Mouse (Mus musculus) midbrain, embryonic 14.5 days (tissue): Measurements from ENCODE around the gene Cdh13. TPM values are rescaled to one million over a fixed set of nuclear protein-coding genes. Genes with fewer than 3 reads are reported as not detected.
"Not testable (repeated sequence)": the region's sequence is repeated elsewhere in the genome, so short reads cannot be mapped to it uniquely, and the experiment has no call there.

Experiments used
- ATAC-seq: fragments of 200-750 bp; cut with Nextera tagmentation; 2 replicates; pipeline ENCODE4 v1.8.0; 2017; ENCODE audit warnings: moderate number of reproducible peaks, moderate library complexity; ENCODE audit not compliant: low FRiP score, low TSS enrichment
- DNase-seq: peaks from one replicate; pipeline ENCODE4 v3.0.0-alpha.2; 2015
- H3K27ac ChIP-seq: fragments of 300-500 bp; sonication (generic); replicated peaks from 2 replicates; pipeline ENCODE4 v1.5.1; 2014; ENCODE audit warnings: mild to moderate bottlenecking, low read depth, low read length, moderate library complexity
- H3K27me3 ChIP-seq: fragments of 300-500 bp; sonication (generic); 2 replicates; pipeline ENCODE4 v1.6.1; 2014; ENCODE audit warnings: low read length, control low read depth, mixed read lengths; ENCODE audit not compliant: control insufficient read depth, insufficient read depth
- H3K36me3 ChIP-seq: fragments of 300-500 bp; sonication (generic); 2 replicates; pipeline ENCODE4 v1.6.1; 2014; ENCODE audit warnings: low read length, control low read depth; ENCODE audit not compliant: control insufficient read depth, insufficient read depth
- H3K4me1 ChIP-seq: fragments of 300-500 bp; sonication (generic); 2 replicates; pipeline ENCODE4 v1.6.1; 2014; ENCODE audit warnings: mild to moderate bottlenecking, antibody characterized with exemption, low read length, control low read depth; ENCODE audit not compliant: control insufficient read depth, insufficient read depth
- H3K4me2 ChIP-seq: fragments of 300-500 bp; sonication (generic); 2 replicates; pipeline ENCODE4 v1.6.1; 2014; ENCODE audit warnings: mild to moderate bottlenecking, low read length, moderate library complexity
- H3K4me3 ChIP-seq: fragments of 300-500 bp; sonication (generic); replicated peaks from 2 replicates; pipeline ENCODE4 v1.5.1; 2014; ENCODE audit warnings: low read depth, low read length
- H3K9ac ChIP-seq: fragments of 300-500 bp; sonication (generic); replicated peaks from 2 replicates; pipeline ENCODE4 v1.6.1; 2014; ENCODE audit warnings: mild to moderate bottlenecking, low read length, moderate library complexity
- H3K9me3 ChIP-seq: fragments of 300-500 bp; sonication (generic); 2 replicates; pipeline ENCODE4 v1.6.1; 2016; ENCODE audit warnings: low read length, control low read depth, mixed read lengths; ENCODE audit not compliant: control insufficient read depth
- WGBS: fragments of 180-500 bp; shearing (Covaris S2); extraction: QIAGEN DNeasy Blood & Tissue Kit; methylation state at CpG from one replicate; pipeline ENCODE4 v1.1.7; 2014; 5-methylcytosine and 5-hydroxymethylcytosine counted together
- polyA plus RNA-seq: library from polyadenylated mRNA; unstranded; fragments of >200 nt; fragmentation: Nextera tagmentation; extraction: Ambion mirVana; gene quantifications from 2 replicates; pipeline ENCODE4 v1.2.1, GENCODE M21; 2014

Gene Cdh13
- polyA plus RNA-seq, 1 experiment from 2014 or later, result 143 TPM

DNA sequence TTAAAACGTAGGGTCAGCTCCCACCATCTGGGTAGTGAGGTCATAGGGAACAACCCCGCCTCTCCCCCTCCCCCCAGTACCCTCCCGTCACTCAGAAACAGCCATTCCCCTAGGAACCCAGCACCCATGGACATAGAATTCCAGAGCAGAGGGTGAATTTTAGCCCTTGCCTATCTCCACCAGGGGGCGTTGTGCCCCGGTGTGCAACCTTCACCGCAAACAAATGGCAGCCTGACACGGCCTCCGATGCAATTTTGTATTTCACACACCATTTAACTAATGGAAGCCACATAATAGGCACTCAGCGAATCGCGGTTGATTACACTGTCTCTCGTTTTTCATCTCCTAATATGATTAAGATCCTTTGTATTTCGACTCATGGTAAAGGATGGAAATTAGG is 461.5 kb downstream of the Cdh13 start:
- H3K4me3 ChIP-seq, result no peak overlapping the region
- 88% methylated on average over 13 of the region's 13 CpGs for WGBS
- H3K36me3 ChIP-seq, result no peaks in the 10 kb centered on the region
- H3K9ac ChIP-seq, result no peak overlapping the region
- H3K4me2 ChIP-seq, result no peak overlapping the region
- H3K27ac ChIP-seq, result no peak overlapping the region
- no peaks in the 10 kb centered on the region for H3K4me1 ChIP-seq
- H3K27me3 ChIP-seq, result no peaks in the 10 kb centered on the region
- DNase-seq, result no peak
- ATAC-seq, result no peak
- no peaks in the 10 kb centered on the region for H3K9me3 ChIP-seq

- no peak overlapping the region for H3K4me2 ChIP-seq
- H3K9ac ChIP-seq, result no peak overlapping the region
- no peaks in the 10 kb centered on the region for H3K27me3 ChIP-seq
- no peaks in the 10 kb centered on the region for H3K9me3 ChIP-seq
- no peak overlapping the region for H3K4me3 ChIP-seq
- DNase-seq (peak; percentile 71), ATAC-seq (no peak; the same call in 1 of the 2 replicates)
- WGBS, result 52% methylated on average over 21 of the region's 21 CpGs
- no peaks in the 10 kb centered on the region for H3K4me1 ChIP-seq
- peak overlapping the region; percentile 49; the same call in 1 of the 2 replicates for H3K27ac ChIP-seq
- H3K36me3 ChIP-seq, result no peaks in the 10 kb centered on the region
Measured at GRCm38 (mm10) chr8:118748041-118748604, 464.6 kb downstream of the Cdh13 start.

- Histone ChIP-seq H3K27ac (no peak overlapping the region), H3K4me2 (no peak overlapping the region), H3K9me3 (no peaks in the 10 kb centered on the region), H3K27me3 (no peaks in the 10 kb centered on the region), H3K4me3 (no peak overlapping the region), H3K36me3 (no peaks in the 10 kb centered on the region), H3K4me1 (no peaks in the 10 kb centered on the region), H3K9ac (no peak overlapping the region)
- no peak for ATAC-seq
- DNase-seq, result no peak
- 96% methylated on average over 3 of the region's 3 CpGs for WGBS
Measured at GRCm38 (mm10) chr8:118749191-118749590, 465.7 kb downstream of the Cdh13 start.

DNA sequence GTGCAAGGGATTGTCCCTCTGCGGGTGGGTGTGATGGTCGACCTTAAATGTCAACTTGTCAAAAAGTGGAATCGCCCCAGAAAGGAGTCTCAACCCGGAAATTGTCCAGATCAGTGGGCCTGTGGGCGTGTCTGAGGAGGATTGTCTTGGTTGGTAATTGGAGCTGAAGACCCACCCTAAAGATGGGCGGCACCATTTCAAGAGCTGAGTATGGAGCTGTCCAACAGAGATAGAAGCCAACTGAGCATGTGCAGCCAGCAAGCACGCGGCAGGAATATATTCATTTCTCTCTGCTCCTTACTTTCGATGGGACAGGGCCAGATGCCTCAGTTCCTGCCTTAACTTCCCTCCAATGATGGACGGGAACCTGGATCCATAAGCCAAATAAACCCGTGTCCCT is 466.3 kb downstream of the Cdh13 start:
- H3K4me3 ChIP-seq, result no peak overlapping the region
- no peak overlapping the region for H3K9ac ChIP-seq
- no peak overlapping the region for H3K4me2 ChIP-seq
- DNase-seq (no peak), ATAC-seq (no peak)
- no peaks in the 10 kb centered on the region for H3K27me3 ChIP-seq
- 89% methylated on average over 11 of the region's 11 CpGs for WGBS
- no peaks in the 10 kb centered on the region for H3K4me1 ChIP-seq
- no peaks in the 10 kb centered on the region for H3K9me3 ChIP-seq
- H3K36me3 ChIP-seq, result no peaks in the 10 kb centered on the region
- H3K27ac ChIP-seq, result no peak overlapping the region

GRCm38 (mm10) chr8:118753710-118754109 is 470.2 kb downstream of the Cdh13 start:
- Histone ChIP-seq H3K9ac (no peak overlapping the region), H3K27me3 (no peaks in the 10 kb centered on the region), H3K4me2 (no peak overlapping the region), H3K9me3 (no peaks in the 10 kb centered on the region), H3K27ac (no peak overlapping the region), H3K4me3 (no peak overlapping the region), H3K4me1 (no peaks in the 10 kb centered on the region), H3K36me3 (no peaks in the 10 kb centered on the region)
- ATAC-seq, result no peak
- WGBS, result 61% methylated on average over 12 of the region's 12 CpGs
- DNase-seq, result no peak

- no peak for ATAC-seq
- DNase-seq, result no peak
- Histone ChIP-seq H3K9ac (no peak overlapping the region), H3K36me3 (no peaks in the 10 kb centered on the region), H3K4me1 (no peaks in the 10 kb centered on the region), H3K27me3 (no peaks in the 10 kb centered on the region), H3K9me3 (no peaks in the 10 kb centered on the region), H3K27ac (no peak overlapping the region), H3K4me2 (no peak overlapping the region), H3K4me3 (no peak overlapping the region)
- WGBS, result 72% methylated on average over 7 of the region's 7 CpGs
Measured at GRCm38 (mm10) chr8:118754119-118754518, 470.6 kb downstream of the Cdh13 start.

DNA sequence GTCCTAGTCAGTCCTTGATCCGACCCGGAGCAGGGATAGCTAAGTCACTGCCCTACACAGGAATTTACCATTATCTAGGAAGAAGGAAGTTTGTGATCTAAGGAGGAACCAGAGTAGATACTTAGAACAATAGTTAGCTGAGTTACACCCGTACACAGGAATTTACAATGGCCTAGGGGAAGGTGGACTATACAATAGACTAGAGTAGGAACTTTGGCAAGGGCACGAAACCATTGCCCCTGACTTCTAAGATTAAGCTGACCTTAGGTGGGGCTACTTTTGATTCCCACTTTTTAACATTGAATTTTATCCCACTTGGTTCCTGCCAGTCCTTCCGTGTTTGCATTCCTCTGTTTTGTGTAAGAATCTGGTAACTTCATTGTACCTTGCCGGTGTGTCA is 494.0 kb downstream of the Cdh13 start:
- not testable (repeated sequence) for H3K9me3 ChIP-seq, H3K36me3 ChIP-seq, DNase-seq, H3K9ac ChIP-seq, ATAC-seq, H3K27me3 ChIP-seq, H3K4me1 ChIP-seq, H3K4me3 ChIP-seq, H3K27ac ChIP-seq, H3K4me2 ChIP-seq
- 95% methylated on average over 6 of the region's 6 CpGs for WGBS

DNA sequence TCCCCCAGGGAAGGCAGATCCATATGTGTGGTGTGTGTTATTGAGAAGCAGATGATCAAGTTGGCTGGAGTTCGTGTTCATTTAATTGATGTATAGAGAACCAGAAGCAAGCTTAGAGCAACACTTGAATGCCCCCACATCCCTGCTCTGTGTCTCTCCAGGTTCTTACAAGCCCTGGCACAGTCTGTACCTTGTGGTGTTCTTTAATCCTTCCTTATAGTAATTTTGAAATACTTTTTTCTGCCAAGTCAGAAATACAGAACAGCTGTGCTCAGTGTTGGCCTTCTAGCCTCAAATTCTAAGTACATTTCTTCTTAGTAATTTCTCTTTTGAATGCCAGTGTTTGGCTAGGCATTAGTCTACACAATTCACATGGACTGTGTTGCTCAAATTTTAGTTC is 494.8 kb downstream of the Cdh13 start:
- Histone ChIP-seq H3K4me1 (no peaks in the 10 kb centered on the region), H3K27me3 (no peaks in the 10 kb centered on the region), H3K9me3 (no peaks in the 10 kb centered on the region), H3K4me3 (no peak overlapping the region), H3K27ac (no peak overlapping the region), H3K9ac (no peak overlapping the region), H3K4me2 (no peak overlapping the region), H3K36me3 (no peaks in the 10 kb centered on the region)
- no peak for ATAC-seq
- 87% methylated on average over 1 of the region's 1 CpGs for WGBS
- DNase-seq, result no peak

- no peak for DNase-seq
- Histone ChIP-seq H3K9me3 (no peaks in the 10 kb centered on the region), H3K27me3 (no peaks in the 10 kb centered on the region), H3K27ac (no peak overlapping the region), H3K4me2 (no peak overlapping the region), H3K36me3 (no peaks in the 10 kb centered on the region), H3K4me3 (no peak overlapping the region), H3K9ac (no peak overlapping the region), H3K4me1 (no peaks in the 10 kb centered on the region)
- ATAC-seq, result no peak
- 80% methylated on average over 13 of the region's 13 CpGs for WGBS
Measured at GRCm38 (mm10) chr8:118785646-118786045, 502.1 kb downstream of the Cdh13 start.
